Mouse (Mus musculus) forelimb bud, embryonic 11.5 days (tissue): ENCODE data around the gene Gm37240.

Experiments used
- DNase-seq: peaks from one replicate; pipeline ENCODE4 v3.0.0-alpha.2; 2012; ENCODE audit warnings: low read depth, low spot score

The Gm37240 gene

DNA sequence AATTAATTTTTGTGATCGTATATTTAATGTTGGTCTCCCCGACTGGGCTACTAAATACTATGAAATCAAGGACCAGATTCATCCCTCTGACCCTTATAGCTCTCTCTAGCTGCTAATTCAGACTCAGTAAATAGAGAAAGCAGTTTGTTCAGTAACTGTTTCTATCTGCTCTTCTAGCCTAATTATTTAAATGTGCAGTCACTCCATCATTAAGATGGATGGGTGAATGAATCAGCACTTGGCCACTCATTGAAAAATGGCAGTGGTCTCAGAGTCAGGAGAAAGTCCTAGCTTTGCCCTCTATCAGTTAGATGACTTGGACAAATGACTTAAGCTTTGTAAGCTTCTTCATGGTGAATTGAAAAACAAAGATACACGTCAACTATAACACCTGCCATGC lies 387.2 kb downstream of the Gm37240 start:
- no peak for DNase-seq

DNA sequence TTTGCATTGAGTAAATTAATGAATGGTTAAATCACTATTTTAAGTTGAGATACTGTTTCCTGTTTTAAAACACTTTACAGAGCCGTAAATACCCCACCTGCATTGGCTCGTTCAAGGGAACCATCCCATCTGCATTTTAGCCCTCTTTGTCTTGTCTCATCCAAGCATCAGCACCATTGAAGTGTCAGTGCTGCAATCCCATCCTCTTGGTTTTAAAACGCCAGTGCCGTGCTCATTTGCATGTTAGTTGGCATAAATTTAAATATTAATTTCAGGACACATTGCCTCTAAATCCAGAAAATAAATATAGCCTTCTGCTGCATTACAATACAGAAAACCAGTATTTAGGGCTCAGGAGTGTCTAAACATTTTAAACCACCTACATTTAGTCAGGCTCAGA lies 391.2 kb downstream of the Gm37240 start:
- DNase-seq: no peak

DNA sequence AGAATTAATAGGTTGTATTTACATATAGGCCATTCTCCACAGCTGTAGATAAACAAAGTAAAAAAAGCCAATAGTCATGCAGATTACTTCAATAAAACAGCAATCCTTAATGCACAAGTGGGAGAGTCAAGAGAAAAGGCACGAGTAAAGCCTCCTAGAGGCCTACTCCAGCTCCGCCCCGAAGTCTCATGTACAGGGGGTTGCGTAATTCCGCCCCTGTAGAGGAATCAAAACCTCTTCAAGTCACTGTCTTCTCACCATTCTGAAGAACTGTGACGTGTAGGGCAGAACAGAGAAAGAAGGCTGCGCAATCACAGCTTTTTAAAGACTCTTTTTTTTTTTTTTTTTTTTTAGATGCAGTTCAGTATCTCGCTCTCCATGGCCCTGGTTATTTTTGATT lies 393.5 kb downstream of the Gm37240 start:
- no peak for DNase-seq

DNA sequence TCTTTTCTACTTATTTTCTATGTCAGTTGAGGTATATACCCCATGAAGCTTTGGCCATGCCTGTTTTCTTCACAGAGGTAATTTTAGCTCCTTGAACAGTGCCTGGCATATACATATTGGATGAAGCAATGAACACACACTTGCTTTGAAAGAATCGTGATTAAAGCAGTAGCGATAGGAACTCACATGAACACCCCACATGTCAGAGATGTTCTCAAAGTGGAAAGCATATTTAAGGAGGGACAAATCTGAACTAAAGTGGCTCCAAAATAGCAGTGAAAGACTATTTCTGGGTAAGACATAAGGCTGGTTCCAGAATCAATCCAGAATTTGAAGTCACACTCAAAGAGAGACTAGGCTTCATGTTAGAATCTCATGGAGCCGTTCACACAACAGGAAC lies 397.1 kb downstream of the Gm37240 start:
- no peak for DNase-seq

DNA sequence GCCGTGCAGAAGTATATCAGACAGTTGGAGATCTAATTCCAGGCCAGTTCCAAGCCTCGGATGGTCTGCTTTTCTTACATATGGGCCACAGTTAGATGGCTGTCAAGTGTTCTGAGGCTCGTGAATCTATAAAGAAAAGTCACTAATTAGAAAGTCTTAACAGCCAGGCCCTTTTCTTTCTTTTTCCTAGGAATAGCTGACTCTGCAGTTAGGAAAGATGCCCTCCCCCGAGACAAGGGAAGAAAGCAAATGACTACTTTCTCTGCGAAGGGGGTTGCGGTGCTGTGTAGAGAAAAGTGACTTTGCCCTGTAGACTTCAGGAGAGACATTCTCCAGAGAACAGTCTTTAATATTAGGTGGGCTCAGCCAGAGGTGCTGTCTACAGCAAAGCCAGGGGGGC lies 399.9 kb downstream of the Gm37240 start:
- no peak for DNase-seq

DNA sequence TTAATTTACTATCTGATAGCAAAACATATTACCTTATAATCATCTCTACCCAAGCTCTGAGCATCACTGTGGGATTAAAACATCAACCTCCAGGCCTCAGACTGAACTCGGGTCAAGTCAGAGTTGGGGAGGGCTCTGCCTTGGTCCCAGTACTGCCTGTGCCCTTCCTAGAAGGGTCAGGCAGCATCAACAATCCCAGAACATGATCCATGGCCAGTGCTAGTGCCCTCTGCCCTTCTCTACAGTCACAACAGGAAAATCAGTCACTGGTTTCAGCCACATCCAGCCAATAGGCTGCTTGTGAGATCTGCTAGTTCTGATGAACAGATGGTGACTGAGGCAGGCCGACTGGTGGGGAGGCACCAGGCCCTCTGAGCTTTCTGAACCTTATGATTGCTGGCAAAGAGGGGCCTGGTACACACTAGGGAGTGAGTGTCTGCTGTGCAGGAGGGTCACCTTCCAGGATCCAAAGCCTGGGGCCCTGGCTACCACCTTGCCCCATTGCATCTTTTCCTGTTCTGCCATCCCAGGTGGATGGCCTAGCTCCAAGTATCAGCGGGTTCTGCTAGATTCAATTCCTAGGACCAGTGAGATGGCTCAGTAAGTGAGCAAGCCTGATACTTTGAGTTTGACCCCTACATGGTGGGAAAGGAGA lies 401.7 kb downstream of the Gm37240 start:
- DNase-seq: no peak

DNA sequence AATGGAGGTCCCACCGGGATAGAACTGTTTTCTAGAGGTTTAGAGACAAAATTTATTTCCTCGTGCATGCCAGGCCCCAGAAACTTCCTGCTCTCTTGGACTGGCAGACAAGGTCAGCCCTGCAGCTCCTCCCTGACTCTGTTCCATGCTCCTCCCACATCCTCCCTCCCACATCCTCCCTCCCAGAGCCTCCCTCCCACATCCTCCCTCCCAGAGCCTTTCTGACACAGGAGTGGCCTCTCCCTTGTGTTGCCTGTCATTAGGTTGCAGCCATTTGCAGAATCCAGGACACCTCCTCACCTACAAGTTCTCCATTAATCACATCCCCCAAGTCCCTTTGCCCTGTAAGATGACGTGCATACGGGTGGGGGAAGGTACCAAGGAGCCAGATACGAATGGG lies 404.7 kb downstream of the Gm37240 start:
- peak; percentile 17 for DNase-seq

DNA sequence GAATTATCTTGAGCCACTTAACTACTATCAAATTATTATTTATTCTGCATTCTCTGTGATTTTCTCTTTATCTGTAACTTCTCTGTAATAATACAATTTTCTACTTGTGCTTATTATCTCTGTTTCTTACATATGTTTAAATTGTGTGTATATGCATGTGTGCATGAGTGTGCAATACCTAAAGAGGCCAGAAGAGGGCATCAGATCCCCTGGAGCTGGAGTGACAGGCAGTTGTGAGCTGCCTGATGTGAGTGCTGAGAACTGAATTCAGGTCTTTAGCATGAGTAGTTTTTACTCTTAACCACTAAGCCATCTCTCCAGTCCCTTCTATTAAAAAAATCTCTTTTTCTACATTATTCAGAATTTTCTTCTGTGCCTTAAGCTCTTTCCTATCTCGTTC lies 406.7 kb downstream of the Gm37240 start:
- DNase-seq: no peak

DNA sequence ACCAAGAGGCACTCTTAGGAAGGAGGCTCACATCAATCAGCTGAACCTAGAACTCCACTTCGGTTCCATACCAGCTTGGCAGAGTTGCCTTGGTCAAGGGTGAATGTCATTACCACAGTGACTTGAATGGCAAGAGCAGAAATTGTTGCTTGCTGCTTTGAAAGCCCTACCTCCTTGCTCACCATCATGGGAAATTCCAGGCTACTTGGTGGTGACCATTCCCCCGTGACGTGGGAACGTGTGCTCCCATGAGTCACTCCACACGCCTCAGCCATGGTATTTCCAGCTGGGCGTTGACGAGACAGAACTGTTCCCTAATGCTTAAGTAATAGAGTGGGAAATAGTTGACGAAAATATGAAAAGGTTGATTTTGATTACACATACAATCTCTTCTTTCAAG lies 408.6 kb downstream of the Gm37240 start:
- no peak for DNase-seq

DNA sequence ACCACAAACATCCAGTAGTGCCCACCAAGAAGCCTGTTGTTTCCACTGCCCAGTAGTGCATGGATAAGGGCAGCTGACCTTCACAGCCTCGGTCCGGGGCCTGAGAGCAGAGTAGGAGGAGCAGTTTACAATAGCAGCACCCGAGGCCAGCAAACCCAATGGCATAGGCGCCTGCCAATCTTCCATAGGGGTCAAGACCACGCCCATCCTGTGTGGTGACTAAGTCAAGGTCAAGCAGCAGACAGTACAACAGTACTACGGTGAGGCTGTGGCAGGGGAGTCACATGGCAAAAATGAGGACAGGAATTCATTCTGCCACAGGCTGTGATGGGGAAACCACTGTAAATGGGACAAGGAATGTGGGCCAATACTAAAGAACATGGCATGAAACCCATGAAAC lies 417.6 kb downstream of the Gm37240 start:
- DNase-seq: no peak

DNA sequence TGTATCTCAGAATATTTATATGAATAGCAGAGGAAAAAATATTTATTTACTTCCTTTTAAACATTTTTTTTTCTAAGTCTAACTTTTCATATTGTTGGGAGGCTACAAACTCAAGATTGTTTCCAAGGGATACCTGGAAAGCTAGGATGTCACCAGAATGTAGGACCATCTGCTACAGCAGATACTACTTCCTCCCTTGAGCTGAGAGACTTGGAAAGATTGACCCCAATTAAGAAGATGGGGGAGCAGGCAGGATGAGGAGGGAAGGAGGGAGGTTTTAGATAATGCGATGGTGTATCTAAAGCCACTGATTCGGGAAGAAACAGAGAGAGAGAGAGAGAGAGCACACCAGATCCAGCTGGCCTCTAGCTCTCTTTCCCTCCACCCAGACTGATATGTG lies 418.3 kb downstream of the Gm37240 start:
- DNase-seq: no peak

DNA sequence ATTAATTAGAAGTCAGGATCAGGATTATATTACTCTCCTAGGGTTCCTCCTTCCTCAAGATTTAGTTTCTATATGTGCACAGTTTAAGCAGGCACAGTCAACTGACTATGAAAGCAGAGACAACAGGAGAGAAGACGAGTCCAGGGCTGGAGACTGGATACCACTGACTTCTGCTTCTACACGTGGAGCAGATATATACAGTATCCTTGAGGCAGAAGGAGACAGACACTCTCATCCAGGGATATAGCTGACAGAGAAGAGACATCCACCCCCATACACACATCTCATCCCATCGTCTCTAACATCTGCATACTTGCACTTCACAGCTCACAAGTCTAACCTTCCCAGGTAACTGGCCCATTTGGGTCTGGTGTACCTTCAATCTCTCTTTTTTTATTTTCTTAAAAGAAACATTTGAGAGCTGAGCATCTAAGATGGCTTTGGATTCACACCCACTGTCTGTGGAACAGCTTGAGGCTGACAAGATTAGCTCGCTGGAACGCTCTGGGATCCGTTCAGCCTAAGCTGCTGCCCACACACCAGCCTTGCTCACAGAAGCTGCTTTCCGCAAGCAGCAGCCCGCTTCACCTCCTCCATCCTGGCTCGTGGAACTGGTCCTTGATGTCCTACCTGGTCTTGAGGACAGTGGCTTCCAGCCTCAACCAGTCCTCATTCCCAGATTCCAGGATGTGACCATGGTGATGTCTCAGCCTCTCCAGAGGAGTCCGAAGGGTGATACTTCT lies 421.9 kb downstream of the Gm37240 start:
- no peak for DNase-seq

DNA sequence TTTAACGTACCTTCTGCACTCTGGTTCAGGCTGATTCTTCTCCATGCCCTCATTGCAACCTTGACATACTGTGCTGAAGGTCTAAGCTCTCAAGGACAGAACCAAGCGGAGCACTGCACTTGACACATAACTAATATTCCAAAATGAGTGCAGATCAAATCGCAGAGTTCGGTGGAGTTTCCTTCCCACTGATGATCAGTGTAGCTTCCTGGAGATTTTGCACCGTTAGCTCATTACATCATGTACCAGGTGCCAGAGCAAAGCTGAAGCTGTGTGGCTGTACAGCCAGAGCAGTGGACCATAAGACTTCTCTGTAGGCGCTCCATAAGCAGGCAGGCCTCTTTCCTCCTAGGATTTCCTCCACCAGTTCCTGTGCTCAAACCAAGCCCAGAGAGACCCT lies 427.3 kb downstream of the Gm37240 start:
- no peak for DNase-seq

DNA sequence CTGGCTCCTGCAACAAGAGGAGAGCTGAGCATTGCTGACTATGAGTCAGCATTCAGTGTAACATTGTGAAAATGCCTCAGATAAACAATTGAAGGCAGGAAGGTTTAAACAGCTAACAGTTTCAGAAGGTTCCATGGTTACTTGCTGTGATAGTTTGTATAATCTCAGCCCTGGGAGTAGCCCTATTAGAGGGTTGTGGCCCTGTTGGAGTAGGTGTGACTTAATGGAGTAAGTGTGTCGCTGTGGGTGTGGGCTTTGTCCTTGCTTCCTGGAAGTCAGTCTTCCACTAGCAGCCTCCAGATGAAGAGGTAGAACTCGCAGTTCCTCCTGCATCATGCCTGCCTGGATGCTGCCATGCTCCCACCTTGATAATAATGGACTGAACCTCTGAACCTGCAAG lies 430.3 kb downstream of the Gm37240 start:
- DNase-seq: no peak

DNA sequence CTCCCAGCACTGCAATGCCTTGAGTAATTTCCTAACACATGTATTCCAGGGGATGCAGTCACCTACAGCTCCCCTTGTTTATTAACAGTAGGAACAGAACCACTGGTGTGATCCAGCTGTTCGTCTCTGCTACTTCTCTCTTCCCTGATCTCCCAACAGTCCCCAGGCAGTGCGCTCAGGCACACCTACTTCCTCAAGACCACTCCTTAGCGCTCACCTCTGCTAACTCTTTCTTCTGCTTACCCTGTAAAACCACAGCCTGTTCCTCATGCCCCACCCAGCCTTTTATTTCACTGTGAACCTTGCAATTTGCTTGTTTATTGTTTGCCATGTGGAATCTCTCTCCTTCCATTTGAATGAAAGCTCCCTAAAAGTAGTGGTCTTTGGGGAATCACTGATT lies 431.9 kb downstream of the Gm37240 start:
- no peak for DNase-seq

DNA sequence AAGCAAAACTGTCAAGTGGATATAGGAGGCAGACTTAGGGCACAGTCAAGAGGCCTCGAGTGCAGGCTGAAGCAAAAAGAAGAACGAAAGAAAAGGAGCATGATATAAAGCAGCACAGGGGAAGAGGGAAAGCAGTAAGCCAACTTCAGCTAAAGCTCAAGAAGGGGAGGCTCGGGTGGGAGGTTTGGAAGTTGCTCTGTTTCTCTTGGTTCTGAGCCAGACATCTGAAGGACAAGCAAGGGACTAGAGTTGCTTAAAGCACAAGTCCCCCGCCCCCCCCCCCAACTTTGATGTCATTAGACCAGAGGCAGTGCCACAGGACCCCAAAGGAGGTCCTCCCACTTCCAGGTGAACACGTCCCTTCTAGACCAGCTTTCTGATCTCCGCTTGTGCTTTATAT lies 433.3 kb downstream of the Gm37240 start:
- DNase-seq: no peak

DNA sequence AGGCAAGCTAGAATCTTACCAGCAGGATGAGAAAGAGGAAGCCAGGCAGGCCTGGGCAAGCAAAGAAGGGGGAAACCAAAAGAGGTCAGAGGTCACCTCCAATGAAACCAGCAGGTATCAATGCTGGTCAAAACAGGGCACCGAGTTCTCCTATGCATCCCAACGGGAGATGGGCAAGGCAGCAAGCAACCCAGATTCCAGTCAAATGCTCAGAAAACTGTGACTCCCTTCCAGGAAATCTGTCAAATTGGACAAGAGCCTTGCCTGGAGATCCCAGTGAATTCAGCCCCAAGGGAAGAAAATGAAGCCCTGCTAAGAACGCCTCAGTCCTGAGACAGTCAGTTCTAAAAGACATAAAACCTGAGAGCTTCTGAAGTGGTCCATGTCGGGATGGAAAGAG lies 437.9 kb downstream of the Gm37240 start:
- DNase-seq: no peak

DNA sequence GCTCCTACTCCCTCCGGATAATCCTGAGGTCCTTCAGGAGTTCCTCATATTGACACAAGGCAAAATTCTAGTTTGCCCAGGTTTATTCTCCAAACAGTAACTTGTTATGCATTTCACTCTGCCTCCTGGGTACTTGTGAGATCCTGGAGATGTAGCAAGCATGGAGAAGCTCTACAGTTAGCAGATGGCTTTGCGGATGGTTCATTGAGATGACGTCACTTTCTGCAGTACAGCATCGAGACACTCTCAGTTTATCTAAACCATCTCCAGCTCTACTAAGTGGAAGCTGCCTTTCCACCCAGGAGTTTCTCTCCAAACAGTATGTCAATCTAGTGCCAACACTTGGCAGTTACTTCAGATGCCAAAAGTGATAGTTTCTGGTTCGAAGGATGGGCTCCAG lies 444.5 kb downstream of the Gm37240 start:
- DNase-seq: no peak

DNA sequence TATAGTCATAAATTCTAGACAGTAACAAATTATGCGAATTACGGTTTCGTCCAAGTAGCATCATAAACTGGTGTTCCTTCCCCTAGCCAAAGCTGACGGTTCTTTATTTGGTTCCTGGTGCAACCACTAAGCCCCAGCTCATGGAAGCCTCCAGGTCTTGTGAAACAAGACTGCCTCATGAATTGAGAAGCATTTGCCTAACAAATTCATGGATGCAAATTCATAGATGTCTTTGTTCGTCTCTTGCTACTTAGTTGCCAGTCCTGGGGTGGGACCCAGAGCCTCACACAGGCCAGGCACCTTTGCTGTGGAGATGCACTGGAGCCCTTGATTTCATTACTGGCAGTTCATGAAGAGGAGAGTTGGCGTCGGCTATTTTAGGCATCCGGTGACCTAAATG lies 445.1 kb downstream of the Gm37240 start:
- DNase-seq: no peak

DNA sequence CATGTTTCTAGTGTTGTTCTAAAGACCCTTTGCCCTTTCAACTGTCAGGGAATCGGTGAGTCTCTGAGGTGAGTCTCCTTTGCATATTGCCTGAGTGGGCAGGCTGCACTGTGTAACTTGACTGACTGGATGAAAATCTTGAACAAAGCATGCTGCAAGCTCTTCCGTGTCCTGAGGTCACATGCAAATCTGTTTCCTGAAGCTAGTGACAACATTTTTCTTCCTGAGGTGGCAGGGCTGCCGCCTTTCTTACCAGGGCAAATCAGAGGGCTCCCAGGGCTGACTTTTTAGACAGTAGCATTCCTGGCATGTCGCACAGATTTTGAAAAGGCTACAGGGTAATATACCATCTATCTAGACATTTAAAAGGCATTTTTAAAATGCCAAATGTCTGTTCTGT lies 451.9 kb downstream of the Gm37240 start:
- no peak for DNase-seq

DNA sequence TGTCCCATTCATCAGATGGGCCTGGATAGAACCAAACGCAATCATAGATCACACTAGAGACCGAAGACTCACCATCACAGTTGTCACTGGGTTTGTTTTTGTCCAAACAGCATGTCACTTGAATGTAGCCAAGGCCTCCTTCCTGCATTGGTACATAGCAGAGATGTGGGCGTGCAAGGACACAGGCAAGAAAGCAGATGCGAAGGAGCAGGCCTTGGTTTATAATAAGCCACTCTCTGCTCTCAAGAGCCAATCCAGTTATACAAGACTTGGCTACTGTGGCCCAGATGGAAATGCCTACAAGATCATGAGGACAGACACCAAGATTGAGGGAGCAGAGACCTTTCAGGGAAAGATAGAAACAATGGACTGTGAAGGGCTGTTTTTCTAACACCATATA lies 456.1 kb downstream of the Gm37240 start:
- DNase-seq: no peak

DNA sequence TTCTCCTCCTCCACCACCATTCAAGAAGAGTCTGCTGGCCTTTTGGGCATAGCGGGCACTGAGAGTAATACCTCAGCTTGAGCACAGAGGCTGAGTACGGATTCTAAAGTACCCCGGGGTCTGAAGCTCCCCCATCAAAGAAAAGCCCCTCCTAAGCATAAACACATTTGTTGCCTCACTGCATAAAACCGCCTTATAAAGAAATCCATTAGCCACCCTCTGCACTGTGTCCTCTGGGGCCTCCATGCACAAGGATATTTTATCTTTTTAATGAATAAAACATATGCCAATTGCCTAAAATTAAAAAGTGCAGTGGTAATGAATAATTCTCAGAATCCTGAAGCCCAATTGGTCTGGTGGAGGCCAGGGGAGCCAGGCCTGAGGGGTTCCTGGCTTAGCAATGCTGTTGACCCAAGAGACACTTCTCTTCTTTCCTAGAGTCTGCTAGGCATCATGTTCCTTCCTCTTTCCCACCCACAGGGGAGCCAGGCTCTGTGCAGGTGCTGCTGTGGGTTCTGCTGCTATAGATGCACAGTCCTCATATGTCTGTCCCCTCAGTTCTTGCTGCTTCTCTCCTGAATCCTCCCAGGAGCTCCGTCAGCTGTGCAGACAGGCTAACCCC lies 463.8 kb downstream of the Gm37240 start:
- DNase-seq: no peak

DNA sequence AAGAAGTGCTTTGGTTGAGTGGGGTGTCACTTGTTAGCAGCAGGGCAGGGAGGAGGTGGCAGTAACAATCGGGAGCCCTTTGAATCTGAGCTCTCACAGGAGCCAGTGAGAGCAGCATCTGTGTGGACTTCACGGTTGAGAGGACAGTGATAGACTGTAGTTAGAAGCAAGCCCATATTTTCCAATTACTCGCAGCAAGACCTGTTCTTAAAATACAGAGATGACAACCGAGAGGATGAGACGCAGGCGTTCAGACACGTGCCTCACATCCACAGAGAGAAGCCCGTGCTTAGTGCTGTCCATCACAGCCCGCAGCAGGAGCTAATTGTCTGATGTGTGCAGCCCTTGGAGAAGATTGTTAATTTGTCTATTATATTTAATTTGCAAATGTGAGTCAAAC lies 465.9 kb downstream of the Gm37240 start:
- no peak for DNase-seq
